Mouse (Mus musculus): ENCODE results near the gene Trap1a.

- TF ChIP-seq CTCF (conservative IDR thresholded peaks at IDR 0.05; ENCODE audit: insufficient read depth, insufficient read length, low read depth, low read length) (no peak), POLR2A (IDR thresholded peaks at IDR 0.05; ENCODE audit: low read depth, low read length) (no peak)
Observed at GRCm38 (mm10) chrX:139367529-139367908, 34.0 kb downstream of the Trap1a start.
